Mouse (Mus musculus) olfactory bulb, adult 2 months (tissue): ENCODE results near the gene Tldc2.

Experiments used
- CTCF ChIP-seq: fragments of 200-500 bp; IDR thresholded peaks from 2 replicates; pipeline ENCODE4 v1.5.1; 2012; ENCODE audit warnings: low read depth, mild to moderate bottlenecking, low read length, moderate library complexity; ENCODE audit not compliant: insufficient read depth
- POLR2A ChIP-seq: fragments of 200-500 bp; IDR thresholded peaks from 2 replicates; pipeline ENCODE4 v1.6.1; 2012; ENCODE audit warnings: mild to moderate bottlenecking, low read depth, low read length, moderate library complexity; ENCODE audit not compliant: insufficient read depth

DNA sequence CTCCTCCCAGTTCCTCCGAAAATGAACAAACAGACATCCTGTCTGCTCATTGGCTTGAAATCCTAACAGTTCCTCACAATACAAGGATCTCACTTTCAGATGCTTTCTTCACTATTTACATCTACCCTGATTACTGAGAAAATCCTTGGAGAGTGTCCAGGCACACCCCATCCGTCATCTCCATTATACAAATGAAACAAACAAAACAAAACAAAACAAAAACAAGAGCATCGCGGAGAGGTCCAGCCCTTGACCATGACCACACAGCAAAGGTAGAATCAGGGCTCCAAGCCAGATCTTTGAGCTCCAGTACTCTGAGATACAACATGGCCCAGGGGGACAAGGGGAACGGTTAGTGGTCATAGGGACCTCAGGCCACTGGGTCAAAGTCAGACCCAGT, 12.1 kb upstream of the Tldc2 start:
- TF ChIP-seq POLR2A (no peak), CTCF (no peak)
